Mouse (Mus musculus): ENCODE data around the gene Gm42420.

Gene Gm42420

GRCm38 (mm10) chr6:39585517-39585916 lies at the start of gene Gm42420:
Gene Gm42420, plus strand, starts transcription at chr6:39585753.
- DNase-seq (ENCODE audit: low spot score in 2 of 2), result no peak

- DNase-seq (ENCODE audit: low spot score in 2 of 2), result no peak
Observed at GRCm38 (mm10) chr6:39536621-39537020, 48.9 kb upstream of the Gm42420 start.

GRCm38 (mm10) chr6:39537276-39537675 lies 48.3 kb upstream of the Gm42420 start:
- no peak for DNase-seq (ENCODE audit: low spot score in 2 of 2)

- DNase-seq (ENCODE audit: low spot score in 2 of 2), result no peak
Observed at GRCm38 (mm10) chr6:39538227-39538626, 47.3 kb upstream of the Gm42420 start.

GRCm38 (mm10) chr6:39539679-39540155 lies 45.8 kb upstream of the Gm42420 start:
- DNase-seq (ENCODE audit: low spot score in 2 of 2), result no peak

- DNase-seq (ENCODE audit: low spot score in 2 of 2), result no peak
Observed at GRCm38 (mm10) chr6:39540563-39540962, 45.0 kb upstream of the Gm42420 start.

GRCm38 (mm10) chr6:39542631-39543597 lies 42.6 kb upstream of the Gm42420 start:
- peak in 1 of 2 experiments; percentile 37 for DNase-seq (ENCODE audit: low spot score in 2 of 2)

GRCm38 (mm10) chr6:39543769-39544420 lies 41.7 kb upstream of the Gm42420 start:
- DNase-seq (ENCODE audit: low spot score in 2 of 2), result no peak

GRCm38 (mm10) chr6:39545474-39545873 lies 40.1 kb upstream of the Gm42420 start:
- no peak for DNase-seq (ENCODE audit: low spot score in 2 of 2)

GRCm38 (mm10) chr6:39548030-39548429 lies 37.5 kb upstream of the Gm42420 start:
- no peak for DNase-seq (ENCODE audit: low spot score in 2 of 2)

- no peak for DNase-seq (ENCODE audit: low spot score in 2 of 2)
Observed at GRCm38 (mm10) chr6:39551981-39552636, 33.4 kb upstream of the Gm42420 start.

- DNase-seq (ENCODE audit: low spot score in 2 of 2), result no peak
Observed at GRCm38 (mm10) chr6:39554888-39555647, 30.5 kb upstream of the Gm42420 start.

- DNase-seq (ENCODE audit: low spot score in 2 of 2), result no peak
Observed at GRCm38 (mm10) chr6:39555648-39555945, 30.0 kb upstream of the Gm42420 start.

- DNase-seq (ENCODE audit: low spot score in 2 of 2), result no peak
Observed at GRCm38 (mm10) chr6:39556900-39557659, 28.5 kb upstream of the Gm42420 start.

- peak; percentile 72 to 75 for DNase-seq (ENCODE audit: low spot score in 2 of 2)
Observed at GRCm38 (mm10) chr6:39557723-39558261, 27.8 kb upstream of the Gm42420 start, which contains the start of gene Dennd2a. Gene Dennd2a, minus strand, starts transcription at chr6:39557867.

GRCm38 (mm10) chr6:39559276-39559939 lies 26.1 kb upstream of the Gm42420 start:
- DNase-seq (ENCODE audit: low spot score in 2 of 2), result no peak

GRCm38 (mm10) chr6:39562166-39563015 lies 23.2 kb upstream of the Gm42420 start:
- DNase-seq (ENCODE audit: low spot score in 2 of 2), result peak; percentile 58 to 84

GRCm38 (mm10) chr6:39567528-39567927 lies 18.0 kb upstream of the Gm42420 start:
- DNase-seq (ENCODE audit: low spot score in 2 of 2), result no peak

GRCm38 (mm10) chr6:39570426-39570825 lies 15.1 kb upstream of the Gm42420 start:
- no peak for DNase-seq (ENCODE audit: low spot score in 2 of 2)
